Mouse (Mus musculus) lung, postnatal 0 days (tissue): Measurements from ENCODE around the gene Itprip.
A peak's percentile ranks its signal among the peaks of the same experiment; 100 is the strongest.

Source experiments
- CTCF ChIP-seq: IDR thresholded peaks from 2 replicates; pipeline ENCODE4 v1.5.1; 2016; ENCODE audit warnings: antibody characterized with exemption, mild to moderate bottlenecking
- EP300 ChIP-seq: IDR thresholded peaks from 2 replicates; pipeline ENCODE4 v1.6.1; 2016; ENCODE audit warnings: antibody characterized with exemption, mild to moderate bottlenecking, control low read depth

GRCm38 (mm10) chr19:47919966-47920375, 872 bp upstream of the Itprip start:
- no peak for TF ChIP-seq CTCF
- 0 out of 2 replicates have a peak, but pooled peaks have one; percentile 45 for TF ChIP-seq EP300
